In genomic region chr11:50547776-50548175, GRCm38 (mm10) we compare ENCODE assay signal across 17 mouse cellular contexts. TPM values are rescaled to one million over a fixed set of nuclear protein-coding genes. Genes with fewer than 3 reads are reported as not detected.
"Had no signal": no experiment of that assay in that cellular context is flagged by ENCODE, and none has a peak within 500 bp of the region (broad histone marks: within the 10 kb centered on the region; RNA-seq: fewer than 3 reads in every experiment).

No protein-coding gene starts in this region.

- H3K27me3 ChIP-seq: liver, embryonic 13.5 days; stomach, embryonic 15.5 days had no signal

- H3K4me2 ChIP-seq: liver, embryonic 13.5 days; midbrain, embryonic 11.5 days; stomach, embryonic 15.5 days had no signal

- H3K4me1 ChIP-seq: liver, embryonic 13.5 days; stomach, embryonic 15.5 days had no signal

- DNase-seq: kidney, adult 2 months; kidney, postnatal 10 days; layer of hippocampus, adult 9-11 months; liver, embryonic 13.5 days; lung, adult 2 months; lung, postnatal 14 days; lung, postnatal 4 days; midbrain, embryonic 14.5 days; right cerebral cortex, postnatal 25 days; spleen, adult 18-20 months; thymus, postnatal 25 days had no signal

- H3K36me3 ChIP-seq: liver, embryonic 13.5 days; stomach, embryonic 15.5 days had no signal

- H3K9me3 ChIP-seq: liver, embryonic 13.5 days; stomach, embryonic 15.5 days had no signal

- H3K27ac ChIP-seq: layer of hippocampus, adult 2 months; liver, embryonic 13.5 days; stomach, embryonic 15.5 days had no signal

- ATAC-seq: intestine, postnatal 0 days had no signal

- H3K9ac ChIP-seq: liver, embryonic 13.5 days; stomach, embryonic 15.5 days had no signal

- H3K4me3 ChIP-seq: layer of hippocampus, adult 2 months; liver, embryonic 13.5 days; stomach, embryonic 15.5 days had no signal

RNA-seq across cellular contexts. Expression of gene Adamts2, which starts 54.1 kb away (rescaled TPM):
- total RNA-seq: megakaryocyte progenitor cell, adult 5-6 weeks; megakaryocyte-erythroid progenitor cell, adult 5-6 weeks had no signal
